Mouse (Mus musculus) small intestine, adult 2 months (tissue): Measurements from ENCODE around the gene Yipf1.

Experiments
- CTCF ChIP-seq: fragments of 200-500 bp; IDR thresholded peaks from 2 replicates; pipeline ENCODE4 v1.5.1; 2012; ENCODE audit warnings: low read depth, mild to moderate bottlenecking, control low read depth, inconsistent platforms, low read length, moderate library complexity, mixed read lengths; ENCODE audit not compliant: insufficient replicate concordance, insufficient read length; ENCODE audit errors: extremely low read depth
- POLR2A ChIP-seq: fragments of 200-500 bp; IDR thresholded peaks from 2 replicates; pipeline ENCODE4 v1.6.1; 2012; ENCODE audit warnings: low read depth, mild to moderate bottlenecking, control low read depth, inconsistent platforms, low read length, moderate library complexity

GRCm38 (mm10) chr4:107389345-107389744 lies 75.2 kb downstream of the Yipf1 start:
- no peak for TF ChIP-seq CTCF
- no peak for TF ChIP-seq POLR2A
